Mouse (Mus musculus): ENCODE data around the gene Dynlrb2.

Gene Dynlrb2

DNA sequence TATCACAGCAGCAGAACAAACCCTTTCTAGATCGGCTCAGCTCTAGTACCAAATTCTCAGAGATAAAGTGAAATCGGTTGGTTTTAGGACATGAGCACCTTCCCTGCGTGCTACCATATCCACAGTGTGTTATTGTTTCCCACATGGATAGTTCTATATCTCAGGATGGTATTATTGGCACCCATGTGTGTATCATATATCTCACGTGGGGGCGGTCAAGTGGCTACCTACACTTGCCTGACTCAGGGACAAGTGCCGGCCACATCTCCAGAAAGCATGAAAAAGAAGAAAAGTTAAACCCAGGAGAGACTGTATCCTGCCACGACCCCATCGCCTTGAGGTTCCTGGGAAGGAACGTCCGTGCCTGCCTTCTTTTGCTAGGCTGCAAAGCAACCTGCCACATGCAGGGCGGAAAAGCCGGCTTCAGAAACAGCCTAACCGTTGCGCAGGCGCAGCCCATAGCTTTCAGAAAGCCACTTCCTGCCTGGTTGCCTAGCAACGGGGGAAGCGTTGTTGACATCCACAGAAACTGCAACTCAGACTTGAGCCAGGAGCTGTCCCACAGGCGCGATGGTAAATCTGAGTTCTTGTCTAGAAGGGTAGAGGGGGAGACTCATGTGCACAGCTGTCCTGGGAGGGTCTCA, at the start of gene Dynlrb2:
Gene Dynlrb2 (plus strand): TSS at position 498 of the 644 bp plus-strand sequence.
- in situ Hi-C loops (cut with MboI, MseI) = no loop called here

DNA sequence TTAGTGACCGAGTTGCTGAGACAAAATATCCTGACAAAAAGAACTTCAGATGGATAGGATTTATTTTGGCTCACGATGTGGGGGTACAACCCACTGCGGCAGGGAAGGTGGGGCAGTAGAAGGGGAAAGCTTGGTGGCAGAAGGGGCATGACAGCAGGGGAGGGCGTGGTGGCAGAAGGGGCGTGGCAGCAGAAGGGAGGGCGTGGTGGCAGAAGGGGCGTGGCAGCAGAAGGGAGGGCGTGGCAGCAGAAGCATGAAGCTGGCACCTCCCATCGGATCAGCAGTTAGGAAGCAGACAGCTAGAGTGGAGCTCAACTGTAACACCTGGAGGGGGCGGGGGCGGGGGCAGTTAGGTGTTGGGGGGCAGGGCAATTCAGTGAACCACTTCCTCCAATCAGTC, 46.2 kb upstream of the Dynlrb2 start:
- in situ Hi-C loops (cut with MboI, MseI) = no loop called here

DNA sequence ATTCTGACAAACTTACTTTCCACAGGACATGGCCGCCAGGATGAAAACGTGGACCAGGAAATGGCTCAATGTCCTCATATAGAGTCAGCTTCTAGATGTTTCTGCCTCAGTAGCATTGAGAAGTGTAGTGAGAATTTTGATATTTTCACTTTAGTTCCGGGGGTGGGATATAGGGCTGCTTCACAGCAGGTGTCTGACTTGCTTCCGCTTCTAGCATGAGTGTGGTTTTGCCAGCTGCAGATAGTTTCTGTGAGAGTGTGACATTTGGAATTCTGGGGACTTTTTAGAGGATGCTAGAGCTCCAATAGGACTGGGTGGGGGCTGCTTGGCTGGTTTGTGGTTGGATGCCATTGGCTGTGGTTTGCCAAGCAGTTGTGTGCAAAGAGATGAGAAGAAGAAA, 43.3 kb upstream of the Dynlrb2 start:
- in situ Hi-C loops (cut with MboI, MseI) = no loop called here

DNA sequence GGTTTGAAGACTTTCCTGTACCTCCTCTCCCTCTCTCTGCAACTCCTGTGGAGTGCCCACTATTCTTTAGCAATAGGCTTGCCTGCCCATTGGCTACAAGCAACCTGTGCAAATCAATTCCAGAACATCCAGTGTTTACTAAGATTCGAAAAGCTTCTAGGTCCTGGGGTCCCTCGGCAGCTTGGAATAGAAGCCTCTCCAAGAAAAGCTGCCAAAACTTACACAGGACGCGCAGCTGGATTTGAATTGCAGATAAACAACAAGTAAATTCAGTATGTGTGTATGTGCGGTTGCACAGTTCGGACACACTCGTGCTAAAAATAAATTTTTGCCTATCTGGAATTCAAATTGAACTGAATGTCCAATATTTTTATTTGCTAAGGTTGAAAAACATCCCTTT, 38.2 kb upstream of the Dynlrb2 start:
- in situ Hi-C loops (cut with MboI, MseI) = no loop called here

DNA sequence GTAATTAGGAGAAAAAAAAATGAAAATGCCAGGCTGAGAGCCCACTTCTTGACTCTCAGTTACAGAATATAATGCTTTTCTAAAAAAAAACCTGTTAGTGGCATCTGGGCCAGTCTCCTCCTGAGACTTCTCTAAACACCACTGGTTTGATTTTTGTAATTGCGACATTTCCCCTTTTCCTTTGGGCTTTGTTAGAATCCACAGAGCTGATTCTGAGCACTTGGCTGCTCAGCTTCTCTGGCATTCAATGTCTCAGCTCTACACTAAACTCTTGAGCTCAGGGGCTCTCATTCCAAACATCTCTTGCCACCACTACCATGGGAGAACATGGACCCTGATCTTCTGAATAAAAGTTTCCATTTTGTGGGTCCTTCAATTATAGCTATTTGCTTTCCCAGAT, 37.7 kb upstream of the Dynlrb2 start:
- in situ Hi-C loops (cut with MboI, MseI) = no loop called here

DNA sequence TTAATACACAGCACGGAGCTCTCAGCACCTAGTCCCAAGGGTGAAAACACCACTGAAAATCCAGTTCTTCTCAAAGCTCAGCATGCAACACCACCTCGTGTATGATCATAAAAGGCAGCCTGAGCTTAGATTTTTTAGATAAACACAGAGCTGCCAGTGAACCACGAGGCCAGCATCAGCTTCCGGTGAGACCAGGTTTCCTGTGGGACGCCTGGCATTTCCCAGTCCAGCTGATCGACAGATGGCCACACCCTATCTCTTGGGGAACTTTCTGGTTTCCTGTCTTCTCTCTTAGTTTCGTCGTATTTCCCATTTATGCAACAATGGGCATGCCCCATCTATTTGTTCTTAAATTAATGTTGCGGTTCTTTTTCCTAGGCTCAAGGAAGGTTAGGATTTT, 26.8 kb upstream of the Dynlrb2 start:
- in situ Hi-C loops (cut with MboI, MseI) = no loop called here

DNA sequence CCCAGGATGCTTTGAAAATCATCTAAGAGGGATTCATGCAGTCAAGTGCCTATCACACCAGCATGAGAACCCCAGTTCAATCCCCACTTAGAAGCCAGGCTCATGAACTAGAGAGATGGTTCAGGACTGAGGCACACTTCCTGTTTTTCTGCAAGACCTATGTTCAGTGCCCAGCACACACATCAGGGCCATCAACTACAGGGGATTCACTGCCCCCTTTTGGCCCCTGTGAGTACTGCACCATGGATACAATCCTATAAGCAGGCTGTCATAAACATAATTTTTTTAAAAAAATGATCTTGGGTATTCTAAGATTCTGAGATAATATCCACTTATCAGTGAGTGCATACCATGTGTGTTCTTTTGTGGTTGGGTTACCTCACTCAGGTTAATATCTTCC, 26.1 kb upstream of the Dynlrb2 start:
- in situ Hi-C loops (cut with MboI, MseI) = no loop called here

DNA sequence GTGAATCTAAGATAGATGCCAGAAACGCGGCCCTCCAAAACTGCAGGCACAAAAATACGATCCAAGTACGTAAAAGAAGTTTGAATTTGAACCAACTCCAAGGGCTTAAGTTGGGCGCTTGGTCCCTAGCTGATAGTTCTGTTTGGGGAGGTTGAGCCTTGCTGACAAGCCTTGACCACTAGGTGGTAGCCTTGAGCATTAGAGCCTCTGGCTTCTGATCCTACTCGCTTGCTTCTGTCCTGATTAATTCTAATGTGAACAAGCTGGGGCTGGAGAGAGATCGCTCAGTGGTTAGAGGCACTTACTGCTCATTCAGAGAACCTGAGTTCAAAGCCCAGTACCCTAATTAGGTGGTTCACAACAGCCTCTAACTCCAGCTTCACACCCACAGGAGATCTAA, 23.9 kb upstream of the Dynlrb2 start:
- in situ Hi-C loops (cut with MboI, MseI) = no loop called here

DNA sequence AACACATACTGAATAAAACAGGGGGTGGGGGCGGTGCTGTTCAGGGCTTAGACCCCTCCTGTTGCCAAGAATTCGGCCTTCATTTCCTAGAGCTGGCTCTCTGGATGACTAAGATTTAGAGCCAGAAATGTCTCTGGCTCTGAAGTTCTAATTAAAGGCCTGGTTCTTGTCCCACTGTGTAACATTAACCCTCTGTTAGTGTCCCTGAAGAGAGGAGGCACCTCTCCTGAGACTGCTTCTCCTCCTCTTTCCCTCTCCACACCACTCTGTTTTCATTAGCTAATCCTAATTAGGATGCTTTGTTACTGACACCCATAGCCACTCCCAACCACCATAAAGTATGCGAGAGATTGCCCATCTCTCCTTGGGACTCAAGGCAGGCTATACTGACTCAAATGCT, 22.0 kb upstream of the Dynlrb2 start:
- in situ Hi-C loops (cut with MboI, MseI) = no loop called here

DNA sequence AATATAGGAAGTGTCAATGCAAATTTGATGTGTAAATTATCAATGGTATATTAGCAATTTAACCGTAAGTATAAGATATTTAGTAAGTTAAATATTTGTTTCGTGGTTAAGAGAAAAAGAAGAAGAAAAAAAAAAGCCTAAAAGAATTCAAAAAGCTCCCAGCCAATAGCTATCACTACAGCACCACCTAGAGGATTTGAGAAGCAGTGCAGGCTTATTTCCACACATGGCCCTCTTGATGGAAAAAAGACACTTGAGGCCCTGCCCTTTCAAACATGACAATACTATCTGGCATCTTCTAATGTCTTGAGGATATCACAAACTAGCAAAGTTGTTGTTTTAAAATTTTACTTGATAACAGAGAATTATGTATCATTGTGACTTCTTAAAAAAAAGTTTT, 20.7 kb upstream of the Dynlrb2 start:
- in situ Hi-C loops (cut with MboI, MseI) = no loop called here

DNA sequence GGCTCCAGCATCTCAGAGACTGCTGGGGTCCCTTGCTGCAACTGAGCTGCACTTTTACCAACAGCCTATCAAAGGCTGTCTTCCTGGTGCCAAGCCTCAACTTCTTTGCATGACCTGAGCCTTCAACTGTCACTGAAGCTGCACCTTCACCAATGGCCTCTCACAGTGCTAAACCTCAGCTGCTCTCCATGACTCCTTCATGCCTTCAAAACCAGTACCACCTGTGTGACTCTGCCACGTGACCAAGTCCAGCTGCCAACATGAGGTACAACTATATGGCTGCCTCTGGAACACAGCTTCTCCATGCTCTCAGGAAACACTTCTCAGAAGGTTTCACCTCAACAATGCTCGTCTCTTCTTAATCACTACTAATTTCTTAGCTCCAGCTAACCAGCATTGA, 16.2 kb upstream of the Dynlrb2 start:
- in situ Hi-C loops (cut with MboI, MseI) = no loop called here

DNA sequence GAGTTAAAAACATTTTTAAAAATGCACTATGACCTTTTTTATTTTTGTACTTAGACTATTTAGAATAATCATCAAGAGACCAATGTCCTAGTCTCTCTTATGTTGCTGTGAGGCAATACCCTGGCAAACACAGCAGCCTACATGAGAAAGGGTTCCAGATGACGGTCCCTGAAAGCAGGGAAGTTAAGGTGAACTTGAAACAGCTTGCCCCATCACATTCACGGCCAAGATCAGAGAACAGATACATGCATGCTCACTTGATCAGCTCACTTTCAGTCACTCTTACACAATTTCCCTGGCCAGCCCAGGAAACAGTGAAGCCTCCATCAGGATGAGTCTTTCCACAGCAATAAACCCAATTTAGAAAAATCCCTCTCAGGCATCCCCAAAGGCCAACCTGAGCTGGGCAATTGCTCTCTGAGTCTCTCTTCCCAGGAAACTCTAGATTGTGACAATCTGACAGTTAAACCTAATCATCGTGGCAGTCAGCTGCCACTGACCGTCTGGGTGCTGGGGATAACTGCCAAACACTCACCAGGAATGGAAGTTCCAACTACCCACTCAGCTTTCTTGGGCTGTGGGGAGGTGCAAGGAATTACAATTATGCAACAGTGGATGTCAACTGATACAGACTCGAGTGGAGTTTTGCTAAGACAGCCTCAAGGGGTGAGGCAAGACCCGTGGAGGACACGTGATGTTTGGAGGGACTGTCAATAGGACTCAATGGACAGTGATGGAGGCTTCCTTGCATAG, 4.5 kb upstream of the Dynlrb2 start:
- in situ Hi-C loops (cut with MboI, MseI) = no loop called here

DNA sequence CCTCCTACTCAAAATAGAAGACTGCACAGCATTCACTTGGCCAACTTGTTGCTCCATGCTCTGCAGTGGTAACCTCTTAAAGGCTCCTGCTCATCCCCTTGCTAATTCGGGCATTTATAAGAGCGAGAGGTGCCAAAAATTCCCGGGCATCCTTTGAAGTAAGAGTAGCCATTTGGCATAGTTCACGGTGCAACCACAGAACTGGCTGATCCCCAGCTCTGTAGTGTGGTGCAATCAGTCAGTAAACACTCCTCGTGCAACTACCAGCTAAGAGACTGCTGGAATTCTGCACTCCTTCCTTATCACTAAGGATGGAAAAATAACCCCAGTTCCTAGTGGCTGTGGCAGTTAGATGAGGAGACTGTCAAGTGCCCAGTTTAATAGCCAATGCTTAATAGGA, 3.9 kb downstream of the Dynlrb2 start:
- in situ Hi-C loops (cut with MboI, MseI) = no loop called here

DNA sequence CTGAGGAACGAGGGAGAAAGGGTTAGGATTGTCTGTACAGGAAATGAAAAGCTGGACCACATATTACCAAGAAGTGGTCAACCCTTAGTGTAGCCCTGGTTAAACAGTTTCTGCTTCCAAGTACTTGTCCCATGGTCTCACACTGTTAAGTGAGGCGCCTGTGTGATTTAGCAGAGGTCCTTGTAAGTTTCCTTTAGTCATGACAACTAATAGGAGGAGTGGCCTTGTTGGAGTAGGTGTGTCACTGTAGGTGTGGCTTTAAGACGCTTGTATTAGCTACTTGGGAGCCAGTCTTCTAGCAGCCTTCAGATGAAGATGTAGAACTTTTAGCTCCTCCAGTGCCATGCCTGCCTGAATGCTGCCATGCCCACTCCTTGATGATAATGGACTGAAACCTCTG, 4.5 kb downstream of the Dynlrb2 start:
- in situ Hi-C loops (cut with MboI, MseI) = no loop called here

DNA sequence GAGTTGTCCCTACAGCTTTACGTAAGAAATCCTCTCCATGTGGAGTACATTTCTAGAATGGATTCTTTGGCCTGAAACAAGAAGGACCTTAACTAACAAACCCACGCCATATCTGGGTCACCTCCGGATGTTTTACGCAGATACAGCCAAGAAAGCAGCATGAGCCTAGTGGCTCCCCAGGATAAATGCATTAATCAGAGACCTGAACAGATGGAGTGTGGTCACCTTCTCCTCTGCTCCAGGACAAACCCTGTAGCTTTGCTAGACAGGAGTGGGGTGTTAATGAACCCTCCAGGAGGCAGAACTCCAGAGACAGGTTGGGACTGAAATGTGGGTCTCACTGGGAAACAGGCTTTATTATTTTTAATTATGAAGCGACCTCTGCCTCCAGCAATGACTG, 14.9 kb downstream of the Dynlrb2 start:
- in situ Hi-C loops (cut with MboI, MseI) = no loop called here

DNA sequence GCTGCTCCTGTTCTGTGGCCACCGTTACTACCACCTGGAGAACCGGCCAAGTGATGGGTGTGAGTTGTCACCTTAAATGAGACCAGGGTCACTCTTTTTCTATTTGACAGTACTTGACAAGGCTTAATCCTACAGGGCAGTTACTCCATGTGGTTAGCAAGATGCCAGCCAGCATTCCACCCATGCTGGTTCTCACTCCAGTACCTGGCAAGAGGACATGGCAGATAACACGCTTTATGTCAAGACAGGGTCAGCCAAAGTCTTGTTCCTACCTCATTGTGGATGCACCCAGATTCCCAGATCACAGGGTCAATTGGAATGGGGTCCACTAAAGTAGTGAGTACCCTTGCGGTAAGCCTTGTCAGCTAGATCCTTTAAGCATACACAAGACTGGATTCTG, 16.4 kb downstream of the Dynlrb2 start:
- in situ Hi-C loops (cut with MboI, MseI) = no loop called here

DNA sequence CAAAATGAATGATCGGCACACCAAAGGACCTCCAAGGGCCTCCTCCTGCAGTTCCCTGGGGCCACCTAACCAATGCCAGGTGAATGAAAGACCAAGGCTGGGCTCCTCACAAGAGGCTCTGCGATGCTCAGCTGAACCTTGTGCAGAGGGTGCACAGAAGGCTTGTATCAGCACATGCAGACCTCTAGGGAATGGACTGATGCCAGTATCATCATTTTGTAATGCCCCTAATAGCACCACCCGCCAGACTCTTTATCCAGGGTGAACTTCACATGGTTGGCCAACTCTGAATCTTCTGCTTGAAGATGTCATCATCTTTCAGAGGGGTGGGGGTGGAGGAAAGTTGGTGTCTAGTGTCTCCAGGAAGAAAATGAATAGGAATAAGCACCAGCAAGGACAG, 16.9 kb downstream of the Dynlrb2 start:
- in situ Hi-C loops (cut with MboI, MseI) = no loop called here

DNA sequence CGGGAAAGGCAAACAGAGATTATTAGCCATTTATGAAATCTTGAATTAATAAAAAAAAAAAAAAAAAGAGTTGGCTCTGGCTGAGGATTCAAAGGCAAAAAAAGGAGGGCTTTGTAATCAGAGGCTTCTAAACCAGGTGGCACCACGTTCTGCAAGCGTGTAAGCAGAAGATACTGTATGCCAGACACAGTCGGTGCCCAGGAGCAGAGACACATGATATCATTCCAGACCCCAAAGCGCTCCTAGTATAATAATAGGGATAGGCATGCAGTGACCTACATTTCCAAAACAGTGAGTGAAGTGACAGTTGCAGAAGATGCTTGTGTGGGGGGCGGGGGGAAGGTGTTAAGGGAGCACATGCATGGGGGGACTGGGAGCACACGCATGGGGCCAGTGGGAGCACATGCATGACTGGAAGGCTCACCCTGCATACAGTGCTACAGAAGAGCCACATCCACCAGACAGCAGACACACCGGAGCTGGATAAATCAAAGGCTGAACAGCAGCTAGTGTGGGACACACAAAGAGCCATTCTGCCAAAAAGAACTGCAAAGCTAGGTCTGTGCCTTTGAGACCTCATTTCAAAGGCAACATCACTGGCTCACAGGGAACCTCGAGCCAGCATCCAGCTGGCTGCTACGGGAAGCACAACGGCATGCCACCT, 17.5 kb downstream of the Dynlrb2 start:
- in situ Hi-C loops (cut with MboI, MseI) = no loop called here

DNA sequence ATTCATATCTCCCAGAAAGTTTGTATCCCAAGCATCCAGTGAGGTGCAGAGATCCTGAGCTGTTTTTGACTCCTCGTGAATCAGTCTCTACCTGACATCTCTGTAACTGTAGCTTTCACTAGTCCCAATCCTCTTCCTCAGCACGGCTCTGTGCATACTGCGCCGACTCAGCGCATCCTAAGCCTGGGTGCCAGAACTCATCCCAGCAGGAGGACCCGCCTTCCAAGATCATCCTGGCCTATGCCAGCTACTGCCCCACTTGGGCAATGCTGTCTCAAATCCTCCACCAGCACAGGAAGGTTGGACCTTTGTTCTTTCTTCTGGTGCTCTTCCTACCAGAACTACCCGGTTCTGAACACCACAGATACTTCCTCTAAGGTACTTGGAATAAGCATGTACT, 20.1 kb downstream of the Dynlrb2 start:
- in situ Hi-C loops (cut with MboI, MseI) = no loop called here

DNA sequence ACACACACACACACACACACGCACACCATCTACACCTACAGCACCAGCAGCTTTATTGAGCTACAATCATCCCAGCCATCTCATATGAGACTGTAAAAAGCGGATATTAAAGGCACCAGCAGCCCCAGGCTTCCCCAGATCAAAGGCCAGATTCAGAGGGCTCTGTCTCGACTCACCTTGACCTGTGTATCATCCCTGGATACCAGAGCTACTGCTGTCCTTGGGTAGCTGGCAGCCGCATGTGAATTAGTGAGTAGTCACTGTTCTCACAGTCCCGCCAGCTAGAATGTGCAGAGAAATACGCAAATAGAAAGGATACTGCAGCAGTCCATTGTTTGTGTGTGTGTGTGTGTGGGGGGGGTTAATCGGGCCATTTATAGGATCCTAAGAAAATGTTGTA, 24.0 kb downstream of the Dynlrb2 start:
- in situ Hi-C loops (cut with MboI, MseI) = no loop called here

DNA sequence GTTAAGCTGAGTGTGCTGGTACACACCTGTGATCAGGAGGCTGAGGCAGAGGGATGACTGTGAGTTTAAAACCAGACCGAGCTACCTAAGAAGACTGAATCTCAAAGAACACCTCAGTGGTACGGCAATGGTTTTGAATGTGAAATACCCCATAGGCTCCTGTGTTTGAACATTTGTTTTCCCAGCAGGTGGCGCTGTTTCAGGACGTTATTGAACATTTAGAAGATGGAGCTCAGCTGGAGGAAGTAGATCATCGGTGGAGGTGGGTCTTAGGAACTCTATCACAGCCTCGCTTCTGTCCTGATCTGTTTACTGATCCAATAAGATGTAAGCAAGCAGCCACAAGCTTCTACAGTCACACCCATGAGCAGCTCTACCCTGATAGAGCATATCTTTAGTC, 28.3 kb downstream of the Dynlrb2 start:
- in situ Hi-C loops (cut with MboI, MseI) = no loop called here

DNA sequence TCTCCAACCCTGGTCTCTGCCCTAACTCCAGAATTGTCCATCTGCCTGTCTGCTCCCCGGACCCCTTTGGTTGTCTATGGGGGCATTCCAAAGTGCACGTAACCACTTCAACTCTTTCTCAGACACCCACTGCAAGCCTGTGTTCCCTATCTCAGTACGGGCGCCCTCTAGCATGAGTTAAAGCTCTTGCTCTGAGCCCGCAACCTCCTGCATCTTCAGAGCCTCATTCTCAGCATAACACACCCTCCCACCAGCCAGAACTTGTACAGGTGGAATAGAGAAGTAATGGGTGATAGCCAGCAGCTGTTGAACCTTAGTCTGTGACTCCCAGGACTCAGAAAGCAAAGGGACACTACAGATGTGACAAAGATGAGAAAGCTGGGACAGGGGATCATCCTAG, 32.0 kb downstream of the Dynlrb2 start:
- in situ Hi-C loops (cut with MboI, MseI) = no loop called here

DNA sequence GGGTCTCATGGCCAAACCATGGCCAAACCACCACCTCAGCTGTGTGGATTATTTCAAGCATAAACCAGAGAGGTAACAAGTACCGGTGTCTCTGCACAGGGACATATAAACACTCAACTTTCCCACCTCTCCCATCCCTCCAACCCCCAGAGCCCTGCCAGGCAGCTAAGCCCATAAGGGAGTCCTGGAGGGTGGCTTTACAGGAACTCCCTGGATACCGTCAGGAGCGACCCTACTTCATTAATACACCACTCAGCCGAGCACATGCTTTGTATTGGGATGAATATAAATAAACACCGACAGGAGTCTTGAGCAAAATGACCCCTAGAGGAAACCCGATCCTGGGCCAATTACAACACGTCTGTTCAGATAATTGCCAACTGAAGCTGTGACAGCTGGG, 34.0 kb downstream of the Dynlrb2 start:
- in situ Hi-C loops (cut with MboI, MseI) = no loop called here

Data from T-helper 17 cell (primary cell).